Mouse (Mus musculus): ENCODE data around the gene Iqgap1. TPM values are rescaled to one million over a fixed set of nuclear protein-coding genes. Genes with fewer than 3 reads are reported as not detected.

Gene Iqgap1
- polyA plus RNA-seq, 1 experiment from 2014 or later, result 23.7 TPM

GRCm38 (mm10) chr7:80687721-80688555, 137.8 kb downstream of the Iqgap1 start:
- Histone ChIP-seq H3K27me3 (ENCODE audit: low read depth, poor library complexity, severe bottlenecking) (no peaks in the 10 kb centered on the region), H3K27ac (replicated peaks) (peak overlapping the region; percentile 96), H3K4me1 (peaks cover 21% of the 10 kb centered on the region), H3K36me3 (no peaks in the 10 kb centered on the region), H3K9me3 (replicated peaks) (no peaks in the 10 kb centered on the region), H3K4me3 (peak overlapping the region; percentile 81)
- peak; percentile 81 for DNase-seq (ENCODE audit: low spot score)
- 1% methylated on average over 69 of the region's 69 CpGs for WGBS

GRCm38 (mm10) chr7:80685639-80686038, 140.1 kb downstream of the Iqgap1 start:
- Histone ChIP-seq H3K9me3 (replicated peaks) (no peaks in the 10 kb centered on the region), H3K27me3 (ENCODE audit: low read depth, poor library complexity, severe bottlenecking) (no peaks in the 10 kb centered on the region), H3K27ac (replicated peaks) (no peak overlapping the region), H3K4me3 (no peak overlapping the region), H3K36me3 (no peaks in the 10 kb centered on the region), H3K4me1 (peaks cover 26% of the 10 kb centered on the region)
- DNase-seq (ENCODE audit: low spot score), result no peak
- 91% methylated on average over 5 of the region's 5 CpGs for WGBS

- Histone ChIP-seq H3K27ac (replicated peaks) (no peak overlapping the region), H3K4me1 (peaks cover 20% of the 10 kb centered on the region), H3K27me3 (ENCODE audit: low read depth, poor library complexity, severe bottlenecking) (no peaks in the 10 kb centered on the region), H3K36me3 (no peaks in the 10 kb centered on the region), H3K4me3 (no peak overlapping the region), H3K9me3 (replicated peaks) (no peaks in the 10 kb centered on the region)
- no peak for DNase-seq (ENCODE audit: low spot score)
- 52% methylated on average over 1 of the region's 1 CpGs for WGBS
Observed at GRCm38 (mm10) chr7:80682630-80683029, 143.1 kb downstream of the Iqgap1 start.

- DNase-seq (ENCODE audit: low spot score), result peak; percentile 55
Observed at GRCm38 (mm10) chr7:80680218-80680847, 145.4 kb downstream of the Iqgap1 start.

GRCm38 (mm10) chr7:80672323-80672722, 153.5 kb downstream of the Iqgap1 start:
- H3K36me3 ChIP-seq, result peaks cover 8% of the 10 kb centered on the region; the same call in 1 of the 2 replicates
- H3K27ac ChIP-seq (replicated peaks), result no peak overlapping the region
- H3K4me3 ChIP-seq, result no peak overlapping the region
- DNase-seq (ENCODE audit: low spot score), result no peak
- H3K27me3 ChIP-seq (ENCODE audit: low read depth, poor library complexity, severe bottlenecking), result no peaks in the 10 kb centered on the region
- WGBS, result 79% methylated on average over 3 of the region's 3 CpGs
- peaks cover 5% of the 10 kb centered on the region for H3K4me1 ChIP-seq
- no peaks in the 10 kb centered on the region for H3K9me3 ChIP-seq (replicated peaks)

More at GRCm38 (mm10) chr7:80680218-80680847, 145.4 kb downstream of the Iqgap1 start:
- Histone ChIP-seq H3K9me3 (replicated peaks) (no peaks in the 10 kb centered on the region), H3K36me3 (peaks cover 8% of the 10 kb centered on the region; the same call in 1 of the 2 replicates), H3K27me3 (ENCODE audit: low read depth, poor library complexity, severe bottlenecking) (no peaks in the 10 kb centered on the region), H3K4me3 (no peak overlapping the region), H3K27ac (replicated peaks) (no peak overlapping the region), H3K4me1 (peaks cover 13% of the 10 kb centered on the region)
- WGBS, result 24% methylated on average over 12 of the region's 12 CpGs

GRCm38 (mm10) chr7:80670889-80671288, 154.9 kb downstream of the Iqgap1 start:
- Histone ChIP-seq H3K27ac (replicated peaks) (no peak overlapping the region), H3K27me3 (ENCODE audit: low read depth, poor library complexity, severe bottlenecking) (no peaks in the 10 kb centered on the region), H3K36me3 (no peaks in the 10 kb centered on the region), H3K4me3 (no peak overlapping the region), H3K9me3 (replicated peaks) (no peaks in the 10 kb centered on the region), H3K4me1 (peaks cover 8% of the 10 kb centered on the region)
- WGBS, result 92% methylated on average over 6 of the region's 6 CpGs
- DNase-seq (ENCODE audit: low spot score), result no peak

- Histone ChIP-seq H3K9me3 (replicated peaks) (no peaks in the 10 kb centered on the region), H3K36me3 (no peaks in the 10 kb centered on the region), H3K27ac (replicated peaks) (peak overlapping the region; percentile 49; the same call in 1 of the 2 replicates), H3K4me1 (peaks cover 8% of the 10 kb centered on the region), H3K27me3 (ENCODE audit: low read depth, poor library complexity, severe bottlenecking) (no peaks in the 10 kb centered on the region), H3K4me3 (no peak overlapping the region)
- WGBS, result 78% methylated on average over 11 of the region's 11 CpGs
- no peak for DNase-seq (ENCODE audit: low spot score)
Observed at GRCm38 (mm10) chr7:80667190-80667589, 158.6 kb downstream of the Iqgap1 start.

- no peaks in the 10 kb centered on the region for H3K36me3 ChIP-seq
- H3K9me3 ChIP-seq (replicated peaks), result no peaks in the 10 kb centered on the region
- DNase-seq (ENCODE audit: low spot score), result no peak
- no peak overlapping the region for H3K4me3 ChIP-seq
- no peaks in the 10 kb centered on the region for H3K27me3 ChIP-seq (ENCODE audit: low read depth, poor library complexity, severe bottlenecking)
- H3K4me1 ChIP-seq, result peaks cover 8% of the 10 kb centered on the region
- 83% methylated on average over 10 of the region's 10 CpGs for WGBS
- H3K27ac ChIP-seq (replicated peaks), result no peak overlapping the region
Observed at GRCm38 (mm10) chr7:80666198-80666915, 159.4 kb downstream of the Iqgap1 start.

Other genes starting within 250 kb of the Iqgap1 start
- gene Crtc3, start 137.1 kb downstream of the Iqgap1 start, polyA plus RNA-seq (2016; fragmentation: Nextera tagmentation; extraction: Ambion mirVana), result 8.4 and 9.3 TPM in 2 replicates
- gene Zscan2, start 34.9 kb upstream of the Iqgap1 start, polyA plus RNA-seq (2016; fragmentation: Nextera tagmentation; extraction: Ambion mirVana), result 2.5 and 2.9 TPM in 2 replicates
- 48.0 and 50.2 TPM in 2 replicates for gene Wdr73, start 75.3 kb upstream of the Iqgap1 start, polyA plus RNA-seq (2016; fragmentation: Nextera tagmentation; extraction: Ambion mirVana)
- 7.0 and 7.4 TPM in 2 replicates for gene Nmb, start 79.1 kb upstream of the Iqgap1 start, polyA plus RNA-seq (2016; fragmentation: Nextera tagmentation; extraction: Ambion mirVana)
- gene Sec11a, start 121.8 kb upstream of the Iqgap1 start, polyA plus RNA-seq (2016; fragmentation: Nextera tagmentation; extraction: Ambion mirVana), result 195 and 207 TPM in 2 replicates
- gene Zfp592, start 167.7 kb upstream of the Iqgap1 start, polyA plus RNA-seq (2016; fragmentation: Nextera tagmentation; extraction: Ambion mirVana), result 10.5 and 11.6 TPM in 2 replicates
- 0.05 and 0.09 TPM in 2 replicates for gene Alpk3, start 231.6 kb upstream of the Iqgap1 start, polyA plus RNA-seq (2016; fragmentation: Nextera tagmentation; extraction: Ambion mirVana)

Data from midbrain, embryonic 10.5 days (tissue).